Mouse (Mus musculus): ENCODE measurements around the gene Tmem100. TPM values are rescaled to one million over a fixed set of nuclear protein-coding genes. Genes with fewer than 3 reads are reported as not detected.
A peak's percentile ranks its signal among the peaks of the same experiment; 100 is the strongest.

Gene Tmem100
- polyA plus RNA-seq, 1 experiment from 2014 or later: 22.7 TPM

DNA sequence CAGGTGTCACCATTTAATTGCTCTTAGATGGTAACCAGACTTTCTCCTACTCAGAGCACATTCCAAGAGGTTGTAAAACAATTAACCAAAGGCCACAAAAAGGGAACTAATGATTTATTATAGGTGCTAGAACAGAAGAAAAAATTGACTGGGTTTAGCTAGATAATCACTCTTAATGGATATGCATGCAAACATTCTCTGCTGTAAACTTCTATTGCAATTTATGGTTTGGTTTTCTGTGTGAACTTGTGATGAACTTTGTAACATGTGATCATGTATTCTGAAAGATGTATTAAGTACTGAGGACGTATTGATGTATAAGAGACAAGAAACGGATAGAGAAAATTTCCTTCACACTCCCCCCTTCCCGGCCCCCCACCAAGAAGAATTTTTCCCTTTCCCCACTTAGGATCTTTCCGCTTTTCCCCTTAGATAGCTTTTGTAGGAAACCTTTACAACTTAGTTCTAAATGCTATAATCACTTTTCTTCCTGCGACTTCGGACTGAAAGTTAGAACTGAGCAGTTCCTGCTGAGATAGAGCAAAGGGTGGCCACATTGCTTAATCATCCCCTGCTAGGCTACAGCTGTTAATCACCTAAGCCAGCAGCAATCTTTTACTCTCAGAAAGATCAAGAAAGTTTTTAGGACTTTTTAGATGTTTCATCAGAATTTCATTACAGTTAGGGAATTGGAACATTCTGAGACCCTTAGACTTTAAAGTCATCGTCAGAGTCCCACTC, 22.2 kb upstream of the Tmem100 start:
- Histone ChIP-seq H3K27me3 (ENCODE audit: control insufficient read depth, insufficient read depth, low read depth, low read length) (no peaks in the 10 kb centered on the region), H3K9me3 (ENCODE audit: control insufficient read depth, low read length) (no peaks in the 10 kb centered on the region), H3K4me2 (ENCODE audit: low read depth, low read length) (no peak overlapping the region), H3K9ac (ENCODE audit: low read length) (no peak overlapping the region), H3K4me3 (ENCODE audit: low read length) (no peak overlapping the region), H3K27ac (ENCODE audit: low read length) (no peak overlapping the region), H3K4me1 (replicated peaks; ENCODE audit: control insufficient read depth, insufficient read depth, low read length) (peaks cover 1% of the 10 kb centered on the region; the same call in 1 of the 2 replicates), H3K36me3 (ENCODE audit: control insufficient read depth, insufficient read depth, low read length) (no peaks in the 10 kb centered on the region)
- ATAC-seq (ENCODE audit: low read depth): no peak
- WGBS: 36% methylated on average over 7 of the region's 7 CpGs

DNA sequence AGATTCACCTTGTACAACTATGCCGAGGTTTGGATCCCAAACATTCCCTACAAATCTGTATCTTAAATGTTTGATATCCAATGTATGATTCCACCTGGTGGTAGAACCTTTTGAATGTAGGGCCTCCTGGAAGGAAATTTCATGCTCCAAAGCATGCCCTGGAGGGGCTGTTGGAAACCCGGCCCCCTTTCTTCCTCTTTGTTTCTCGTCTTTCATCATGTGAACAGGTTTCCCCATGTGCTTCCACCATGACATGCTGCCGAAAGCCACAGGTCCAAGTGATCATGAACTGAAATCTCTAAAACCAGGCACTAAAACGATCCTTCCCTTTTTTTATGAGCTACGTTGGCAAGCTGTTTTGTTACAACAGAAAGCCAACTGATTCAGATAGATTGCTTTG, 16.5 kb upstream of the Tmem100 start:
- Histone ChIP-seq H3K36me3 (ENCODE audit: control insufficient read depth, insufficient read depth, low read length) (no peaks in the 10 kb centered on the region), H3K4me2 (ENCODE audit: low read depth, low read length) (no peak overlapping the region), H3K9me3 (ENCODE audit: control insufficient read depth, low read length) (no peaks in the 10 kb centered on the region), H3K27me3 (ENCODE audit: control insufficient read depth, insufficient read depth, low read depth, low read length) (no peaks in the 10 kb centered on the region), H3K4me3 (ENCODE audit: low read length) (no peak overlapping the region), H3K27ac (ENCODE audit: low read length) (no peak overlapping the region), H3K9ac (ENCODE audit: low read length) (no peak overlapping the region), H3K4me1 (replicated peaks; ENCODE audit: control insufficient read depth, insufficient read depth, low read length) (no peaks in the 10 kb centered on the region)
- ATAC-seq (ENCODE audit: low read depth): no peak
- WGBS: 83% methylated on average over 6 of the region's 6 CpGs

DNA sequence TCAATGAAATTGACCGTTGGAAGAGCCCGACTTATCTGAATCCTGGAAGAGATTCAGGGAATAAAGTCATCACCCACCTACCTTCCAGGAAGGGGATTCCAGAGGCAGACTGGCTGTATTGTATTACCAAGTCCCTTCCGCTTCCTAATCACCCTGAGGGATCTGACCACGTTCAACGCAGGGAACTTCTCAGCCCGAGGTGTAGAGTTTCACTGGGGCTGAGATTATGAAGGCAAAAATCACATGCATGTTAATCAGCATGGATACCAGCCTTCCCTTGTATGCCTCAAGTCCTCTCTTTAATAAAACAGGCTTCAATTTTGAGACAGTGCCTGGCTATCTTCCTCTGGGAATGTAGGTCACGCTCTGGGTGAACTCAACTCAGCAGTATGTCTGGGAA, 14.9 kb upstream of the Tmem100 start:
- Histone ChIP-seq H3K4me2 (ENCODE audit: low read depth, low read length) (no peak overlapping the region), H3K4me1 (replicated peaks; ENCODE audit: control insufficient read depth, insufficient read depth, low read length) (no peaks in the 10 kb centered on the region), H3K9me3 (ENCODE audit: control insufficient read depth, low read length) (no peaks in the 10 kb centered on the region), H3K36me3 (ENCODE audit: control insufficient read depth, insufficient read depth, low read length) (no peaks in the 10 kb centered on the region), H3K9ac (ENCODE audit: low read length) (no peak overlapping the region), H3K4me3 (ENCODE audit: low read length) (no peak overlapping the region), H3K27me3 (ENCODE audit: control insufficient read depth, insufficient read depth, low read depth, low read length) (no peaks in the 10 kb centered on the region), H3K27ac (ENCODE audit: low read length) (no peak overlapping the region)
- 59% methylated on average over 7 of the region's 7 CpGs for WGBS
- ATAC-seq (ENCODE audit: low read depth): no peak

DNA sequence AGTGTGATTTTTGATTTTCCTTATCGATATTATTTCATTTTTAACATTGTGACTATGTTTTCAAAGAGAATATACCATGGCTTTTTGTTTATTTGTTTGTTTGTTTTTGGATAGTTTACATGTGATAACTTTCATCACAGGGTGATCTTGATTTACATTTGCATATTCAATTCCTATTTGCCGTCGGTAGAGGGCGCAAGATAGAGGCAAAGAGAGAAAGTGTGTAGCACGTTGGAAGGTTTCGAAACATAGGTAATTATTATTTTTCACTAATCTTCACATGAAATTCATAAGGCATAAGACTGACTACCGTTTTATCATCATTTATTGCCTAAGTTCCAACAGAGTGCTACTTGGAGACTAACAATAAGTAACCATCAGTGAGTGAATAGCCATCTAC, 11.0 kb upstream of the Tmem100 start:
- no peak overlapping the region for H3K9ac ChIP-seq (ENCODE audit: low read length)
- no peaks in the 10 kb centered on the region for H3K4me1 ChIP-seq (replicated peaks; ENCODE audit: control insufficient read depth, insufficient read depth, low read length)
- no peaks in the 10 kb centered on the region for H3K36me3 ChIP-seq (ENCODE audit: control insufficient read depth, insufficient read depth, low read length)
- no peak overlapping the region for H3K4me2 ChIP-seq (ENCODE audit: low read depth, low read length)
- 16% methylated on average over 7 of the region's 7 CpGs for WGBS
- no peak for ATAC-seq (ENCODE audit: low read depth)
- H3K4me3 ChIP-seq (ENCODE audit: low read length): no peak overlapping the region
- no peaks in the 10 kb centered on the region for H3K27me3 ChIP-seq (ENCODE audit: control insufficient read depth, insufficient read depth, low read depth, low read length)
- H3K27ac ChIP-seq (ENCODE audit: low read length): no peak overlapping the region
- no peaks in the 10 kb centered on the region for H3K9me3 ChIP-seq (ENCODE audit: control insufficient read depth, low read length)

DNA sequence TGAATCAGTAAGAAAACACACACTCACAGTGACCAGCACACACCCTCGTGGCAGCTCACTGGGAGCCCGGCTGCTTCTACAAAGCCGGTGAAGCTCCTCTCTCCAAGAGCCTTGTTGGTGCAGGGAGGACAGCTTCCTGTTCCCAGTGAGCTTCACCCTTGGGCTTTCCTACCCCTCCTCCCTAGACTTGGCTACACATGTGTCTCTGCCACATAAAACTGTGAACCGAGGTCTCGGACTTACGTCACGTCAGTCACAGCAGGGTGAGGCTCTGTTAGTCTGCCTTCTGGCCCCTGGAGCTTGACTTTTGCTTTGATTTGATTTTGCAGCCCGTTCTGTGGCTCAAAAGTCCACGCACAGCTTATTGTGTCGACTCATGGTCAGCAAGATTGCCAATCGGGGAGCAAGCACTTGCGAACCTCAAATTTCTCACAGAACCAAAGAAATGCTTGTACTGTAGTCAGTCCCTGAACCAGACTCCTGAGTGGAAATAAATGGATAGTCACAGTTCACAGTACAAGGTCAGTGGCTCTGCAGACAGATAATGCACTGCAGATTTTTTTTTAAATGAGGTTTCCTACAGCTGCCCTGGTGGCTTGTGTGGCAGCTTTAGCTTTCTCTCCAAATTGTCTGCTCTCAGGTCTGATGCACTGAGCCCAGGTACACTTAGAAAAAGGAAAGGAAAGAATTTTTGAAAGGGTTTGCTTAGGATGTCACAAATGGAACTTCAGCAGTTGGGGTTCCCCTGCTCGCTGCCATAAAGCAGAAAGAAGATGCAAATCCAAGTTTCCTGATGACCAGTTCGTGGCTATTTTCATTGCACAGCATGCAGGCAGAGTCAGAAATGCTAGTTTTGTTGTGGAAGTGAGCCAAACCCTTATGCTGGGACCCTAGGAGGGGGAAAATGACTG, 4.0 kb upstream of the Tmem100 start:
- H3K27ac ChIP-seq (ENCODE audit: low read length): no peak overlapping the region
- H3K4me2 ChIP-seq (ENCODE audit: low read depth, low read length): no peak overlapping the region

DNA sequence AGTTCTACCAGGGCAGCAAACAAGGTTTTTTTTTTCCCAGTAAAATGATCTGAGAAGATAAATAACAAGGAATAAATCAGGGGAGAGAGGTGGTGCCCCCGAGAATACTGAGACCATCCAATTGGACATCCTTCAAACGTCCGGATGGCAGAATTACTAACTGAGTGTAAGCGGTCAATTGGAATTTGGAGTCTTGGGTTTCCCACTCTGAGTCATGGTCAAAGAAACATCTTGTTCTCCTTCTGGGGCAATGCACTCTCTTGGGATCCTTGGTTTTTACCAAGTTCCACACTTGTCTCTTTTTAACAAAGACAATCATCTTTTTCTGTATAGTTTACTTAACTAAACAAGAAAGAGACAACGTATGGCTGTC, 3.4 kb upstream of the Tmem100 start:
- peaks cover 17% of the 10 kb centered on the region for H3K4me1 ChIP-seq (replicated peaks; ENCODE audit: control insufficient read depth, insufficient read depth, low read length)
- H3K9me3 ChIP-seq (ENCODE audit: control insufficient read depth, low read length): no peaks in the 10 kb centered on the region
- no peak overlapping the region for H3K27ac ChIP-seq (ENCODE audit: low read length)
- ATAC-seq (ENCODE audit: low read depth): no peak
- H3K36me3 ChIP-seq (ENCODE audit: control insufficient read depth, insufficient read depth, low read length): no peaks in the 10 kb centered on the region
- H3K4me3 ChIP-seq (ENCODE audit: low read length): no peak overlapping the region
- no peak overlapping the region for H3K9ac ChIP-seq (ENCODE audit: low read length)
- H3K4me2 ChIP-seq (ENCODE audit: low read depth, low read length): no peak overlapping the region
- no peaks in the 10 kb centered on the region for H3K27me3 ChIP-seq (ENCODE audit: control insufficient read depth, insufficient read depth, low read depth, low read length)
- WGBS: 47% methylated on average over 5 of the region's 5 CpGs

More for the DNA sequence above, 4.0 kb upstream of the Tmem100 start:
- no peak overlapping the region for H3K9ac ChIP-seq (ENCODE audit: low read length)
- 47% methylated on average over 14 of the region's 14 CpGs for WGBS
- no peaks in the 10 kb centered on the region for H3K36me3 ChIP-seq (ENCODE audit: control insufficient read depth, insufficient read depth, low read length)
- no peak overlapping the region for H3K4me3 ChIP-seq (ENCODE audit: low read length)
- H3K27me3 ChIP-seq (ENCODE audit: control insufficient read depth, insufficient read depth, low read depth, low read length): no peaks in the 10 kb centered on the region
- no peak for ATAC-seq (ENCODE audit: low read depth)
- no peaks in the 10 kb centered on the region for H3K9me3 ChIP-seq (ENCODE audit: control insufficient read depth, low read length)
- H3K4me1 ChIP-seq (replicated peaks; ENCODE audit: control insufficient read depth, insufficient read depth, low read length): peaks cover 14% of the 10 kb centered on the region

DNA sequence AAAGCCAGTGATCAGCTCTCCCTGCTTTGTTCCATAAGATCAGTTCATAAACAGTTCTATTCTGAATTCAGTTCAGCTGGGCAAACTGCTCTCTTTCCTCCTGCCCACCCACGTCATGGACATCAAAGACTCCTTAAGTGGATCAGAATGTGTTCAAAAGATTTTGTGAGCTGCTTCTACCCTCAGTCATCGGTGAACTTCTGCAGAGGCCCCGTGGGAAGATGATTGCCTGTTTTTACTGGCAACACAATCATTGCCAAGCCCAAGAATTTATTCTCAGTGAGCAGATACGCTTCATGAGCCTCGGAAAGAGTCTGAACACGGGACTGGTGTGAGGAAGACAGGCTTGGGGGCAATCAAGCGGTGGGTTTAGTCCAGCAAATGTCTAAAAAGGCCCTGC, 2.9 kb upstream of the Tmem100 start:
- Histone ChIP-seq H3K27ac (ENCODE audit: low read length) (no peak overlapping the region), H3K4me1 (replicated peaks; ENCODE audit: control insufficient read depth, insufficient read depth, low read length) (peaks cover 17% of the 10 kb centered on the region), H3K36me3 (ENCODE audit: control insufficient read depth, insufficient read depth, low read length) (no peaks in the 10 kb centered on the region), H3K4me3 (ENCODE audit: low read length) (no peak overlapping the region), H3K9me3 (ENCODE audit: control insufficient read depth, low read length) (no peaks in the 10 kb centered on the region), H3K9ac (ENCODE audit: low read length) (no peak overlapping the region), H3K27me3 (ENCODE audit: control insufficient read depth, insufficient read depth, low read depth, low read length) (no peaks in the 10 kb centered on the region), H3K4me2 (ENCODE audit: low read depth, low read length) (no peak overlapping the region)
- 46% methylated on average over 7 of the region's 7 CpGs for whole genome bisulfite sequencing
- no peak for ATAC-seq (ENCODE audit: low read depth)

DNA sequence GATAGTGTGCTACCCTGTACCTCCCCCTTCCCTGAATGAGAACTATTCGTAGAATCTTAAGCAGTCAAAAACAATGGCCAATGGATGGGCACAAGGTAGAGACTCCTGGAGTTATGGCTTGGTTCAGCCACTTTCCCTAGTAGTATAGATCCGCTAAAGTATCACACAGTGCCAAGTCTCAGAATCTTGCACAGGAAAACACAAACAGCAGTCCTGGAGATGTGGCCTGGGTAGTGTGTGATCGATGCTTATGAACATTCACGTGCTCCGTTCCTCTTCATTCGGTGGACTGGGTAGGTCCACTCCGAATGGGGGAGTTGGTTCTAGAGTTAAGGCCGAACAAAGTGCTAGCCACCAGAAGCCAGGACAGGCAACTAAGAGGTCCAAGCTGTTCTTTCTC, 1.4 kb upstream of the Tmem100 start:
- H3K9ac ChIP-seq (ENCODE audit: low read length): no peak overlapping the region
- H3K4me2 ChIP-seq (ENCODE audit: low read depth, low read length): no peak overlapping the region
- WGBS: 88% methylated on average over 8 of the region's 8 CpGs
- H3K4me3 ChIP-seq (ENCODE audit: low read length): no peak overlapping the region
- H3K27ac ChIP-seq (ENCODE audit: low read length): no peak overlapping the region
- H3K27me3 ChIP-seq (ENCODE audit: control insufficient read depth, insufficient read depth, low read depth, low read length): no peaks in the 10 kb centered on the region
- H3K9me3 ChIP-seq (ENCODE audit: control insufficient read depth, low read length): no peaks in the 10 kb centered on the region
- ATAC-seq (ENCODE audit: low read depth): no peak
- H3K36me3 ChIP-seq (ENCODE audit: control insufficient read depth, insufficient read depth, low read length): no peaks in the 10 kb centered on the region
- peaks cover 25% of the 10 kb centered on the region for H3K4me1 ChIP-seq (replicated peaks; ENCODE audit: control insufficient read depth, insufficient read depth, low read length)

DNA sequence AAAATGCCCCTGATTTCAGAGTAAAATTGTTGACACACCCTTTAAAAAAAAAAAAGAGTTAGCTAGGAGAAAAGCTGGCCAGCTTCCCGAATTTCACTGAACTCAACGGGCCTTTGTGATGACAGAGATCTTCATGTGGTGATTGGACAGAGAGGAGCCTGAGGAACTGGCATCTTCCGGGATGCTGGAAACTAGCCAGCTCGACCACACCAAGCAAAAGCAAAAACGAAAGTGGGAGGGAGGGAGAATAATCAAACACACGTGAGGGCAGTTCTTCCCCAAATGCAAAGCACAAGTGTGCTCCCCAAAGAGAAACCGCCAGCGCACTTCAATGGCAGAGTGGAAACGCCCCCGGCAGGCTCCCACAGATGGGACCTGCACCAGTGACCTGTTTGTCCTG, 794 bp upstream of the Tmem100 start:
- Histone ChIP-seq H3K4me3 (ENCODE audit: low read length) (peak overlapping the region; percentile 42), H3K9ac (ENCODE audit: low read length) (peak overlapping the region; percentile 49), H3K36me3 (ENCODE audit: control insufficient read depth, insufficient read depth, low read length) (no peaks in the 10 kb centered on the region), H3K27ac (ENCODE audit: low read length) (peak overlapping the region; percentile 48; the same call in 1 of the 2 replicates), H3K4me1 (replicated peaks; ENCODE audit: control insufficient read depth, insufficient read depth, low read length) (peaks cover 25% of the 10 kb centered on the region), H3K4me2 (ENCODE audit: low read depth, low read length) (peak overlapping the region; percentile 61), H3K27me3 (ENCODE audit: control insufficient read depth, insufficient read depth, low read depth, low read length) (no peaks in the 10 kb centered on the region), H3K9me3 (ENCODE audit: control insufficient read depth, low read length) (no peaks in the 10 kb centered on the region)
- WGBS: 15% methylated on average over 10 of the region's 10 CpGs
- ATAC-seq (ENCODE audit: low read depth): peak; percentile 56; the same call in 1 of the 2 replicates

Measured in lung, embryonic 16.5 days (tissue).